Mouse (Mus musculus) kidney, embryonic 14.5 days (tissue): Measurements from ENCODE around the gene Ttc41. TPM values are rescaled to one million over a fixed set of nuclear protein-coding genes. Genes with fewer than 3 reads are reported as not detected.

ENCODE experiments used
- ATAC-seq: fragments of 200-750 bp; cut with Nextera tagmentation; 2 replicates; pipeline ENCODE4 v1.8.0; 2017; ENCODE audit warnings: moderate number of reproducible peaks, mild to moderate bottlenecking, moderate TSS enrichment, moderate library complexity; ENCODE audit not compliant: low FRiP score, low TSS enrichment
- H3K27ac ChIP-seq: fragments of 300-500 bp; sonication (generic); 2 replicates; pipeline ENCODE4 v1.5.1; 2014; ENCODE audit warnings: low read depth, mild to moderate bottlenecking, low read length, moderate library complexity, mixed read lengths
- H3K27me3 ChIP-seq: fragments of 300-500 bp; sonication (generic); 2 replicates; pipeline ENCODE4 v1.6.1; 2014; ENCODE audit warnings: mild to moderate bottlenecking, low read length; ENCODE audit not compliant: control insufficient read depth, insufficient read depth
- H3K36me3 ChIP-seq: fragments of 300-500 bp; sonication (generic); 2 replicates; pipeline ENCODE4 v1.6.1; 2014; ENCODE audit warnings: low read length, mixed read lengths; ENCODE audit not compliant: control insufficient read depth, insufficient read depth
- H3K4me1 ChIP-seq: fragments of 300-500 bp; sonication (generic); 2 replicates; pipeline ENCODE4 v1.6.1; 2014; ENCODE audit warnings: low read length, mixed read lengths; ENCODE audit not compliant: control insufficient read depth, insufficient read depth
- H3K4me2 ChIP-seq: fragments of 300-500 bp; sonication (generic); replicated peaks from 2 replicates; pipeline ENCODE4 v1.6.1; 2014; ENCODE audit warnings: low read depth, mild to moderate bottlenecking, low read length
- H3K4me3 ChIP-seq: fragments of 300-500 bp; sonication (generic); 2 replicates; pipeline ENCODE4 v1.5.1; 2014; ENCODE audit warnings: mild to moderate bottlenecking, low read length
- H3K9ac ChIP-seq: fragments of 300-500 bp; sonication (generic); 2 replicates; pipeline ENCODE4 v1.6.1; 2014; ENCODE audit warnings: low read depth, mild to moderate bottlenecking, low read length, moderate library complexity
- H3K9me3 ChIP-seq: fragments of 300-500 bp; sonication (generic); 2 replicates; pipeline ENCODE4 v1.6.1; 2016; ENCODE audit warnings: low read length; ENCODE audit not compliant: control insufficient read depth
- WGBS: fragments of 180-500 bp; shearing (Covaris S2); extraction: QIAGEN DNeasy Blood & Tissue Kit; methylation state at CpG from one replicate; pipeline ENCODE4 v1.1.7; 2014; 5-methylcytosine and 5-hydroxymethylcytosine counted together
- polyA plus RNA-seq: library from polyadenylated mRNA; unstranded; fragments of >200 nt; fragmentation: Nextera tagmentation; extraction: Ambion mirVana; gene quantifications from 2 replicates; pipeline ENCODE4 v1.2.1, GENCODE M21; 2014

Ttc41 gene
- polyA plus RNA-seq, 1 experiment from 2014 or later = 1.2 TPM

DNA sequence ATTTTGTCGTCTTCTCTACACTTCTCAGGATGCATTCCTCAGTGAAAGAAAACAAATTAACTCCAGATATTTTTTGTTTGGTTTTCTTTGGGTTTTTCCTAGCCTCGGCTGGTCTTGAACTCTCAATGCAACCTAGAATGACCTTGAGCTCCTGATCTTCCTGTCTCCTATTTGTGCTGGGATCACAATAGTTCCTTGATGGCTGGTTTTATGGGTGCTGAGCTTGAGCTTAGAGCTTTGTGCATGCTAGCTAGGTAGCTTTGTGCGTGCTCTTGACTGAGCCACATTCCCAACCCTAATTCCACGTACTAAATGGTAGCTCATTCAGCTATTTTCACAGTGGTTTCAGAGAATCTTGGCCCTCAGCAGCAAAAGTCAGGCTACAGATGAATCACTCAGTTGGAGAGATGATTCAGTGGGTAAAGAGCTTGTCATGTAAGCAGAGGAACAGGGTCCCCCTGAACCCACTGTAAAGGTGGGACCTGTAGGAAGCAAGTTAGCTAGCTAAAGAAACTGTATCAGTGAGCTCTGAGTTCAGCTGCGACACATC, 78.6 kb downstream of the Ttc41 start:
- ATAC-seq = no peak
- WGBS = 83% methylated on average over 5 of the region's 5 CpGs
- Histone ChIP-seq H3K27me3 (no peaks in the 10 kb centered on the region), H3K27ac (no peak overlapping the region), H3K4me2 (no peak overlapping the region), H3K4me3 (no peak overlapping the region), H3K36me3 (no peaks in the 10 kb centered on the region), H3K9ac (no peak overlapping the region), H3K9me3 (no peaks in the 10 kb centered on the region), H3K4me1 (peaks cover 4% of the 10 kb centered on the region; the same call in 1 of the 2 replicates)

DNA sequence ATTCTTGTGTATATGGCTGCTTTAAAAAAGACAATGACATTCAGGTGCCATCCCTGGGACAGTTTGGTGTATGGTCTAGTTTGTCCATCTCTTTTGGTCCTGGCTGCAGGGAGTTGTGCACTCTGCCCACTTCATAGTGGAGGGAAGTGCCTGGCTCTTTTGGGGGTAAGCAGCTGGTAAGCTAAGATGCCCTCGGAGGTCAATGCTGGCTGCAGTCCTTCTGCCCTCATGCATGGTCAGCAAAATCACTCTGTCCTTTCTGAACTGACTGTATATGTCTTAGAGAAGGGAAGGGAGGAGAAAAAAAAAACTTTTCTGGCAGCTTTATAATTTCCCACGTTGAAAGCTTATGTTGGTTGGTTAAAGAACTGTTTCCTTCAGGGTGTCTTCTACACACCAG, 79.8 kb downstream of the Ttc41 start:
- no peaks in the 10 kb centered on the region for H3K36me3 ChIP-seq
- no peak overlapping the region for H3K4me2 ChIP-seq
- WGBS = 69% methylated on average over 2 of the region's 2 CpGs
- no peak overlapping the region for H3K4me3 ChIP-seq
- no peaks in the 10 kb centered on the region for H3K9me3 ChIP-seq
- H3K9ac ChIP-seq = no peak overlapping the region
- H3K27ac ChIP-seq = no peak overlapping the region
- H3K4me1 ChIP-seq = 0 out of 2 replicates have a peak, but pooled peaks cover 4% of the 10 kb centered on the region
- no peaks in the 10 kb centered on the region for H3K27me3 ChIP-seq
- no peak for ATAC-seq

DNA sequence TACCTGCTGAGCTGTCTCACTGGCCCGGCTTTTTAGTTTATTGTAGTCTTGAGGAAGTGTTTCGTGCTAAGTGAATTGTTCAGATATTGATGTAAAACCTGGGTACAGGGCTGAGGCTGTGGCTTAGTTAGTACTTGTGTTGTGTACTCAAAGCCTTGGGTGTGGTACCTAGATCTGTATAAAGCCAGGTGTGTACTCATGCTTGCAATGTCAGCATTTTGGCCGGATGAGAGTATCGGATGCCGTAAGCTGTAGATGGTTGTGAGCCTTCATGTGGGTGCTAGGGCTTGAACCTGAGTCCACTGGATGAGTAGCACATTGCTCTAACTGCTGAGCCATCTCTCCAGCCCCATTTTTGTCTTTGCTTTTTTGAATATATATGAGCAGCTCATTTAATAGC, 80.5 kb downstream of the Ttc41 start:
- Histone ChIP-seq H3K27me3 (no peaks in the 10 kb centered on the region), H3K4me3 (no peak overlapping the region), H3K27ac (no peak overlapping the region), H3K36me3 (no peaks in the 10 kb centered on the region), H3K4me2 (no peak overlapping the region), H3K9me3 (no peaks in the 10 kb centered on the region), H3K4me1 (0 out of 2 replicates have a peak, but pooled peaks cover 4% of the 10 kb centered on the region), H3K9ac (no peak overlapping the region)
- WGBS = 92% methylated on average over 5 of the region's 5 CpGs
- no peak for ATAC-seq

DNA sequence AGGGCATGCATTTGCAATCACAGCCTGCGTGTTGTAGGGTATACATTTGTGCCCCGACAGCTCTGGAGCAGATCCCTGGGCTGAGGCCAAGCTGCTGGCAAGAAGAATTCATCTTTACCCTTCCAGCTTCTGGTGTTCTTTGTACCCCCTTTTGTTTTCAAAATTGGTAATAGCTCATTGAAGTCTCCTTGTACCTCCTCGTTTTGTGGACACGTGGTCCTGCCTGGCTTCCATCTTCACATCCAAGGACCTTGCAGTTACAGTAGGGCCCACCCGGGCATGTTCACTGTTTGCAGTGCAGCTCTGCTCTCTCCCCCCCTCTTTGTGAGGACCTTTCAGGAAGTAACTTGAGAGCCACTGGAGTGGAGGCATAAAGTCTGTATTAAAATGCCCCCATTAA, 82.6 kb downstream of the Ttc41 start:
- no peaks in the 10 kb centered on the region for H3K36me3 ChIP-seq
- H3K9me3 ChIP-seq = no peaks in the 10 kb centered on the region
- no peak overlapping the region for H3K4me3 ChIP-seq
- no peaks in the 10 kb centered on the region for H3K4me1 ChIP-seq
- no peak overlapping the region for H3K9ac ChIP-seq
- no peak for ATAC-seq
- H3K4me2 ChIP-seq = no peak overlapping the region
- WGBS = 63% methylated on average over 5 of the region's 5 CpGs
- H3K27ac ChIP-seq = no peak overlapping the region
- H3K27me3 ChIP-seq = no peaks in the 10 kb centered on the region

DNA sequence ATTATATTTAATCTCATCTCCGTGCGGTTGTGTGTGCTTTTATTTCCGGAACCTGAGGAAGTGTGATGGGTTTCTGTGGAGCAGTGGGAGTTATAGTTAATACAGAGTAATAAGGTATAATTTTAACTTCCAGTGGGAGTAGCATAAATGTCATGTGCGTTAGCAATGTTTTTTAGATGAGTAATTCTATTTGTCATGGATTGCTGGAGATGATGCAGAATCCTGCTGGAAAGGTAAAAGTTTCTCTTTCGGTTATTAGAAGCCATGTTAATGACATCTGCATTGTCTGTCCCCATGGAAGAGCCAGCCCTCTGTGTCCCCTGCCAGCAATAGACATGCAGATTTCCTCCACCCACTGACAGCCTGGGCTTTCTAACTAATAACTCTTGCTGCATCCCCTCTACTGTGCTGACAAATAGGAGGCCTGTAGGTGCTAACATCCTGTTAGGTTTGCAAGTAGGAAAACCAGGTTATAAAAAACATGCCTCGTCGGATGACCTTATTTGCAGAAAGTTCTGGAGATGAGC, 83.6 kb downstream of the Ttc41 start:
- Histone ChIP-seq H3K4me1 (no peaks in the 10 kb centered on the region), H3K36me3 (no peaks in the 10 kb centered on the region), H3K4me3 (no peak overlapping the region), H3K27me3 (no peaks in the 10 kb centered on the region), H3K9ac (no peak overlapping the region), H3K4me2 (no peak overlapping the region), H3K27ac (no peak overlapping the region), H3K9me3 (no peaks in the 10 kb centered on the region)
- whole genome bisulfite sequencing = 81% methylated on average over 7 of the region's 7 CpGs
- no peak for ATAC-seq

DNA sequence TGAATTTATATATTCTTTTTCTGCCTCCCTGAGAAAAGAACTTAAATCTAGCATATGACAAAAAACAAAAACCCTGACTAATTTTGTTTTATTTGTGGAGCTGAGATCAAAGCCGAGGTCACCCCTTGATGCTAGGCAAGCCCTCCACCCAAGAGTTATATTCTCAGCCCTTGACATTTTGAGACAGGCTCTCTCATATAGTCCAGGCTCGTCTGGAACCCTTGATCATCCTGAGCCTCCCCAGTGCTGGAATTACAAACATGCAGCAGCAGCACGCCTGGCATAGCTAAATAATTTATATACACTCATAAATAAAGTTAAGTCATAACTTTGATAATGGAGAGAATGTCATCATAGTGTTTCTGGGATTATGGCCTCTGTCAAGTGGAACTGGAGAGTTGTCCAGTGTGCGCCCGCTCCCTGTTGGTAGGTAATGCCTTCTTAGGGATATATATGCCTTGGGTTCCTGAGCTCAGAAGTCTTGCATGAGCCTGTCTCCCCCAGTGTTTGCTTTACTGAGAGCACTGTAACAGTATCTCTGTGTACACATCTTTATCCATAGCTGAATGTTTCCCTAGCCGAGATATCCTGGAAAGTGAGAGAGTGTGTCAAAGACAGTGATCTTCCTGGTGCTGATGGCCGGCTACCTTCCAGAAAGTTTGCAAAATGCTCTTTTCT, 86.0 kb downstream of the Ttc41 start:
- ATAC-seq = no peak; the same call in 1 of the 2 replicates
- H3K4me1 ChIP-seq = no peaks in the 10 kb centered on the region
- no peaks in the 10 kb centered on the region for H3K9me3 ChIP-seq
- 43% methylated on average over 7 of the region's 7 CpGs for WGBS
- H3K27me3 ChIP-seq = no peaks in the 10 kb centered on the region
- H3K27ac ChIP-seq = no peak overlapping the region; the same call in 1 of the 2 replicates
- H3K4me2 ChIP-seq = no peak overlapping the region
- no peak overlapping the region for H3K4me3 ChIP-seq
- no peak overlapping the region for H3K9ac ChIP-seq
- no peaks in the 10 kb centered on the region for H3K36me3 ChIP-seq

DNA sequence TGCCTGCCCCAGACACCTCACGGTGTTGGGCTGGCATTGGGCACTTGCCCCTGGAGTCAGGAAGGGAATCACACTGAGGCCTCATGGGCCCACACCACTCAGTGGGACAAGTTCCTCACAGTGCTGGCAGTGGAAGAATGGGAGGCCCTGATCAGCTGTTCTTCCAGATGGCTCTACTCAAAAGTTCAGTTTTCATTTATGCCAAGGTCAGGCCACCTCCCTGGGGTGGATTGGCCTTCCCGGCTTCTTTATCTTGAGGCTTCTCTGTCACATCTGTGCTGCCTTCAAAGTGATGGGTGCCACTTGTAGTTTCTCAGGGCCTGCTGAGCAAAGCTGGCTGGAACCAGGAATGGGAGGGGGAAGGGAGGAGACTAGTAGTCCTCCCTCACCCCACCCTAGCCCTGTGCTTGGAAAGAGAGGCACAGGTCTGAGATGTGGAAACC, 87.9 kb downstream of the Ttc41 start:
- no peak overlapping the region for H3K9ac ChIP-seq
- no peak overlapping the region for H3K4me3 ChIP-seq
- H3K4me2 ChIP-seq = no peak overlapping the region
- no peaks in the 10 kb centered on the region for H3K36me3 ChIP-seq
- no peaks in the 10 kb centered on the region for H3K9me3 ChIP-seq
- no peaks in the 10 kb centered on the region for H3K27me3 ChIP-seq
- peak; percentile 47; the same call in 1 of the 2 replicates for ATAC-seq
- no peak overlapping the region for H3K27ac ChIP-seq
- 81% methylated on average over 2 of the region's 2 CpGs for WGBS
- H3K4me1 ChIP-seq = no peaks in the 10 kb centered on the region

DNA sequence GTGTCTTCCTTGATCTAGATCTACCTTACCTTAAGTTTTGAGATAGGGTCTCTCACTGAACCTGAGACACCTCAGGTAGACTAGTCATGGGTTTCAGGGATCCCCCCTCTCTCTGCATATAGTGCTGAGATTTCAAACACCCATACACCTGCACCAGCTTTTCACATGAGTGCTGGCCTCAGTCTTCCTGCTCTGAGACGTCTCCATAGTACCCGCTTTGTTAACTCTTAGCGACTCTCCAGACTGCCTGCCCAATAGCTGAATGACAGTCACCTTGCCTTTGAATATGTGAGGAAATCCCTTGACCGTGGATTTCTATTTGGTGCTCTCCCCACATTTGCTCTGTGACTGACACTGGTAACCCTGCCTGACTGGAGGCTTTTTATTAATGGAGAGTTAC, 88.6 kb downstream of the Ttc41 start:
- H3K9ac ChIP-seq = no peak overlapping the region

DNA sequence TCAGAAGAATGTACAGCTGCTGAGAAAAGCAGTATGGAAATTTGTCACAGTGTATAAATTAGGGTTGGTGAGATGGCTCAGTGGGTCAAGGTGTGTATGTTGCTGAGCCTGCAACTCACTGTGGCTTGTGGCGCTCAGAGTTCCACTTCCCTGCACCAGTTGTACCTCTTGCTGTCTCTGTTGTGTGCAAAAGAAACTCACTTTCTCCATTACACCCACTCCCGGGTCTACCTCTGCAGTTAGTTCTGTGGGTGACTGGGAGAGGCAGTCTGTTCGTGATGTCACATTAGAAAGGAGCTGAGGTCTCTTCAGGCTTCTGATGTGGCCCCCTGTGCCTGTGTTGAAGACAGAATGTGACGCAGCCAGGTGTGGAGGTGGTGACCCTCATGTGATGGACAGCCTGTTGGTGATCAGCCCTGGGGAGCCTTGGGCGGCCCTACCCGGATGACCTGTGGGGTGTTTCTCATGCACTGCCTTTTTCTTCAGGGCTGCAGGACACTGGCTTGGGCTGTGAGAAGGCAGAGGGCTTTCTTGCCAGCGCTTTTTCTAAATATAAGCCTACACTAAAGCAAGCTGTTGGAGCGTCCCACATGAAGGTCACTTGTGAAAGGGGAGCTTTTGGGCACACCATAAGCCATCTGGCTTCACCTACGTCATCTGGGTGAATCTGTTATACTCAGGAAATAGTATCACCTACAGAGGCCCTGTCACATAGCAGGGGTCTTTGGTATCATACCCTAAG, 89.4 kb downstream of the Ttc41 start:
- 91% methylated on average over 9 of the region's 9 CpGs for WGBS

More for the DNA sequence above, 88.6 kb downstream of the Ttc41 start:
- Histone ChIP-seq H3K36me3 (no peaks in the 10 kb centered on the region), H3K27ac (no peak overlapping the region), H3K4me1 (no peaks in the 10 kb centered on the region), H3K4me3 (no peak overlapping the region), H3K9me3 (no peaks in the 10 kb centered on the region), H3K4me2 (no peak overlapping the region), H3K27me3 (no peaks in the 10 kb centered on the region)
- 88% methylated on average over 4 of the region's 4 CpGs for WGBS
- no peak for ATAC-seq

More for the DNA sequence above, 89.4 kb downstream of the Ttc41 start:
- Histone ChIP-seq H3K9me3 (no peaks in the 10 kb centered on the region), H3K9ac (no peak overlapping the region), H3K4me2 (no peak overlapping the region), H3K27me3 (no peaks in the 10 kb centered on the region), H3K4me1 (no peaks in the 10 kb centered on the region), H3K36me3 (no peaks in the 10 kb centered on the region), H3K27ac (no peak overlapping the region), H3K4me3 (no peak overlapping the region)
- no peak for ATAC-seq
